Mouse (Mus musculus) liver, embryonic 12.5 days (tissue): ENCODE data around the gene Agl. TPM values are rescaled to one million over a fixed set of nuclear protein-coding genes. Genes with fewer than 3 reads are reported as not detected.
"Not testable (repeated sequence)": the region's sequence is repeated elsewhere in the genome, so short reads cannot be mapped to it uniquely, and the experiment has no call there.

Source experiments
- ATAC-seq: fragments of 200-750 bp; cut with Nextera tagmentation; 2 replicates; pipeline ENCODE4 v1.8.0; 2017; ENCODE audit warnings: moderate number of reproducible peaks, mild to moderate bottlenecking, moderate library complexity
- H3K27ac ChIP-seq: fragments of 300-500 bp; sonication (generic); 2 replicates; pipeline ENCODE4 v1.5.1; 2016; ENCODE audit warnings: mild to moderate bottlenecking
- H3K27me3 ChIP-seq: fragments of 300-500 bp; sonication (generic); replicated peaks from 2 replicates; pipeline ENCODE4 v1.6.1; 2016; ENCODE audit warnings: mild to moderate bottlenecking, moderate library complexity
- H3K36me3 ChIP-seq: fragments of 300-500 bp; sonication (generic); 2 replicates; pipeline ENCODE4 v1.6.1; 2016; ENCODE audit warnings: mild to moderate bottlenecking, moderate library complexity
- H3K4me1 ChIP-seq: fragments of 300-500 bp; sonication (generic); 2 replicates; pipeline ENCODE4 v1.6.1; 2016
- H3K4me2 ChIP-seq: fragments of 300-500 bp; sonication (generic); 2 replicates; pipeline ENCODE4 v1.6.1; 2016; ENCODE audit warnings: mild to moderate bottlenecking, moderate library complexity
- H3K4me3 ChIP-seq: fragments of 300-500 bp; sonication (generic); 2 replicates; pipeline ENCODE4 v1.5.1; 2016; ENCODE audit warnings: mild to moderate bottlenecking, moderate library complexity
- H3K9ac ChIP-seq: fragments of 300-500 bp; sonication (generic); 2 replicates; pipeline ENCODE4 v1.6.1; 2016; ENCODE audit warnings: mild to moderate bottlenecking, moderate library complexity
- H3K9me3 ChIP-seq: fragments of 300-500 bp; sonication (generic); replicated peaks from 2 replicates; pipeline ENCODE4 v1.6.1; 2016; ENCODE audit warnings: mild to moderate bottlenecking, moderate library complexity
- WGBS: fragments of 180-500 bp; shearing (Covaris S2); methylation state at CpG from one replicate; pipeline ENCODE4 v1.1.7; 2016; ENCODE audit not compliant: insufficient replicate concordance; 5-methylcytosine and 5-hydroxymethylcytosine counted together
- polyA plus RNA-seq: library from polyadenylated mRNA; unstranded; fragments of >200 nt; fragmentation: Nextera tagmentation; extraction: Ambion mirVana; gene quantifications from 2 replicates; pipeline ENCODE4 v1.2.1, GENCODE M21; 2016

Gene Agl
- polyA plus RNA-seq, 1 experiment from 2014 or later = 7.1 TPM

DNA sequence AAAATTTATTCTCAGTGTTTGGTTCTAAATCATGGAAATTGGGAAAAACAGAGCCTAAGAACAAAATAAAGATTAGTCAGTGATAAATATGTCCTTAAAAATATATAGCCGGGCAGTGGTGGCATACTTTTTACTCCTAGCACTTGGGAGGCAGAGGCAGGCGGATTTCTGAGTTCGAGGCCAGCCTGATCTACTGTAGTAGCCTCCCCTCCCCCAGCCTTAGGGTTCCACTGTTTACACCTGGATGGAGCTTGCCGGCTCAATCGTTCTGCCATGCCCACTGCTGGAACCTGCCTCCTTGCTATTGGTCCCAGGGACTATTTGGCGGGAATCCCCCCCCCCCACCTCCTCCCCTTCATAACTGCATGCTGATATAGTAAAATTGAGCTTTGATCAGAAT is 2.4 kb upstream of the Agl start:
- H3K4me1 ChIP-seq = peaks cover 21% of the 10 kb centered on the region
- H3K4me2 ChIP-seq, H3K9ac ChIP-seq, ATAC-seq, H3K27ac ChIP-seq, H3K36me3 ChIP-seq, H3K9me3 ChIP-seq, H3K4me3 ChIP-seq, H3K27me3 ChIP-seq: not testable (repeated sequence)
- WGBS = 72% methylated on average over 6 of the region's 6 CpGs

DNA sequence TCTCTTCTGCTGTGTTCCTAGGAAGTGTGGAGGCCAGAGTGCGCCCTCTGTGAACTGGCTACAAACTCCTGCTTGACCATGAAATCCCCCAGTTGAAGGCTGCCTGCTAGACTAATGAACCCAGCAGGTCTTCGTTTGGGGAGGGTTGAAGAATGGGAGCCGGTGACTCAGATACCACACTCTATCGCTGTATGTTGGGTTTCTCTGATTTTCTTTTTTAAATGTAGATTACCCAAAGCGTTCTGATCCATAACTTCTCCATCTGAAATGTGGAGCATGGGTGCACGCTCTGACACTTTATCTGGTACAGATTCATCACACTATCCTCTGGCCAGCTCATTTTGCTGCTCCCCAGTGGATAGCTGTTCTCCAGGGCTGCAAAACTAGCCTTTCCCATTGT is 1.3 kb upstream of the Agl start:
- no peak overlapping the region for H3K4me3 ChIP-seq
- H3K4me2 ChIP-seq = peak overlapping the region; percentile 92
- H3K9me3 ChIP-seq = no peaks in the 10 kb centered on the region
- H3K27ac ChIP-seq = no peak overlapping the region
- WGBS = 85% methylated on average over 6 of the region's 6 CpGs
- no peaks in the 10 kb centered on the region for H3K27me3 ChIP-seq
- H3K36me3 ChIP-seq = no peaks in the 10 kb centered on the region
- no peak for ATAC-seq
- H3K4me1 ChIP-seq = peaks cover 27% of the 10 kb centered on the region
- no peak overlapping the region for H3K9ac ChIP-seq

DNA sequence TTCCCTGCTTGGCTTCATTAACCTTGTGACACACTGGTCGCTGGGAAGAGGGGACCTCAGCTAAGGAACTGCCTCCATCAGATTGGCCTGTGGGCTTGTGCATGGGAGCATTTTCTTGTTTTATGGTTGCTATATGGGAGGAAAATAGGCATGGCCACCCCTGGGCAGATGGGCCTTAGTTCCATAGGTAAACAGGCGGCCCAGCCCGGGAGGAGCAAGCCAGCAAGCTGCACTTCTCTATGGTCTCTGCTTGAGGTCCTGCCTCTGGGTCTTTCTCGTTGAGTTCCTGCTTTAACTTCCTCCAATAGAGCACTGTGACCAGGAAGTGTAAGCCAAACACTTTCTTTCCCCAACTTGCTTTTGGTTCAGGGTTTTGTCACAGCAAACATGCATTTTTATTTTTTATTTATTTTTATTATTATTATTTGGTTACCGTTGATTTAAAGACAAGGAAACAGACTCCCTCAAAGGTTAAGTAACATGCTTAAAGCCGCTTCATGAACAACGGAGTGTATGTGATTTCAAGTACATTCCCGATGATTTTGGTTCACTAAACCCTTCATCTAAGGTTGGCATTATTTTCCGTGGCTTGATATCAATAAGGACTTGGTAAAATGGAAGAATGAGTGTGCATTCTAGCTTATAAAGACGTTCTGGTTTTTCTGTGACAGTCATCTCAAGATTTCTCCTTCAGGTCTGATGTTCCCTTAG is 696 bp upstream of the Agl start:
- peak overlapping the region; percentile 92 for H3K4me2 ChIP-seq
- no peaks in the 10 kb centered on the region for H3K27me3 ChIP-seq
- H3K27ac ChIP-seq = peak overlapping the region; percentile 79
- peak overlapping the region; percentile 84 for H3K9ac ChIP-seq
- no peaks in the 10 kb centered on the region for H3K9me3 ChIP-seq
- WGBS = 46% methylated on average over 10 of the region's 10 CpGs
- H3K4me3 ChIP-seq = peak overlapping the region; percentile 78
- ATAC-seq = peak; percentile 61
- peaks cover 27% of the 10 kb centered on the region for H3K4me1 ChIP-seq
- no peaks in the 10 kb centered on the region for H3K36me3 ChIP-seq

DNA sequence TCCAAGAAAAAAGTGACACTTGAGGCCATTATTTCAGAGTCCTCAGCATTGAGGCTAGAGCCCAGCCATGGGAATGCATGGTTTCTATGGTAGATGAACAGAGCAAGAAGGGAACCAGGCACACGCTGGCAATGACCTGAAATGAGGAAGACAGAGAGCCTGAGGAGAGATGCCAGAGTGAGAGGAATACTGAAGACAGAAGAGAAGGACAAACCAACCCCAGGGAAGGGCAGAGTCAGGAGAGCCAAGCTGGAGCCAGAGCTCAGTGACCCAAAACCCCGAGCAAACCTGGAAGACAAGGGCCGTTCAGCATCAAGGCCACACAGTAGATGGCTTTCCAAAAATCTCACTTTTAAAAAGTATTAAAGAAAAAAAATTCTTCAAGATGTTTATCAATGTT is 2.1 kb downstream of the Agl start:
- peaks cover 4% of the 10 kb centered on the region; the same call in 1 of the 2 replicates for H3K36me3 ChIP-seq
- no peak overlapping the region for H3K9ac ChIP-seq
- no peak for ATAC-seq
- peaks cover 33% of the 10 kb centered on the region for H3K4me1 ChIP-seq
- WGBS = 75% methylated on average over 3 of the region's 3 CpGs
- H3K9me3 ChIP-seq = no peaks in the 10 kb centered on the region
- no peak overlapping the region for H3K27ac ChIP-seq
- H3K27me3 ChIP-seq = no peaks in the 10 kb centered on the region
- no peak overlapping the region for H3K4me2 ChIP-seq
- no peak overlapping the region for H3K4me3 ChIP-seq

DNA sequence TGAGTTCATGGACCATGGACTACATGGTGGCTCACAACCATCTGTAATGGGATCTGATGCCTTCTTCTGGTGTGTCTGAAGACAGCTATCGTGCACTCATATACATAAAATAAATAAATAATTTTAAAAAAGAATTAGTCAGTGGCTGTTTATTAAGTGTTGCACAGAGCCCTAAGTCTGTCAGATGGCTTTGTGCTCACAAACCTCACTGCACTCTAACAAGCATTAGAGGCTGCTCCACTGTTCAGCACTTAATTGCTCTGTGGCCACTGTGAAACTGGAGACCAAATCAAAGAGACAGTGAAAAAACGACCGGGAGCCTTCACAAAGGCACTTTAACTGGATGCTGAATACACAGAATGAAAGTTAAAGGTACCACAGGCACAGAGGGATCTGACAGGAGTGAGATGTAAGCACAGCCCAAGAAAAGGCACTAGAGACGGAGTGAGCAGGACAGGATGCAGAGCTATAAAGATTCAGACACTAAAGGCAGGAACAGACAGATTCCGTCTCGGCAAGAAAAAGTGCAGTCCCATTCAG is 3.1 kb downstream of the Agl start:
- Histone ChIP-seq H3K9me3 (no peaks in the 10 kb centered on the region), H3K4me3 (no peak overlapping the region), H3K27ac (no peak overlapping the region), H3K4me2 (no peak overlapping the region), H3K4me1 (peaks cover 33% of the 10 kb centered on the region), H3K27me3 (no peaks in the 10 kb centered on the region), H3K36me3 (peaks cover 4% of the 10 kb centered on the region; the same call in 1 of the 2 replicates), H3K9ac (no peak overlapping the region)
- 74% methylated on average over 6 of the region's 6 CpGs for WGBS
- no peak for ATAC-seq

DNA sequence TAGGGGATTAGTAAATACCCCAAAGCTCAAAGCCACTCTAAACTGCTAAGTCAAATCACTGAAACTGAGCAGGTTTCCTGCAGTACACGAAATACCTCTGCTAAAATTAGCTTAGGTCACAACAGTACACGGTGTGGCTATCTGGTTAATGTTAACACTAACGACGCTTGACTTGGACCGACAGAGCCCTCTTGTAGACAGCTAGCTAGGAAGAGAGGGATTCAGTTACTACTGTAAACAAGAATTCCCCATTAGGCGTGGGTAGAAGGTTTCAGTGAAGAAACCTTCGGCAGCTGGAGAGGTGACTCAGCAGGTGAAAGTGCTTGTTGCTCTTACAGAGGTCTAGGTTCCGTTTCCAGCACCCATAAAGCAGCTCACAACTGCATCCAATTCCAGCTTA is 6.2 kb downstream of the Agl start:
- H3K4me3 ChIP-seq = no peak overlapping the region
- no peaks in the 10 kb centered on the region for H3K27me3 ChIP-seq
- H3K4me2 ChIP-seq = no peak overlapping the region
- H3K36me3 ChIP-seq = peaks cover 11% of the 10 kb centered on the region
- H3K27ac ChIP-seq = no peak overlapping the region
- H3K4me1 ChIP-seq = peaks cover 18% of the 10 kb centered on the region
- H3K9me3 ChIP-seq = no peaks in the 10 kb centered on the region
- WGBS = 56% methylated on average over 8 of the region's 8 CpGs
- H3K9ac ChIP-seq = no peak overlapping the region
- no peak for ATAC-seq

DNA sequence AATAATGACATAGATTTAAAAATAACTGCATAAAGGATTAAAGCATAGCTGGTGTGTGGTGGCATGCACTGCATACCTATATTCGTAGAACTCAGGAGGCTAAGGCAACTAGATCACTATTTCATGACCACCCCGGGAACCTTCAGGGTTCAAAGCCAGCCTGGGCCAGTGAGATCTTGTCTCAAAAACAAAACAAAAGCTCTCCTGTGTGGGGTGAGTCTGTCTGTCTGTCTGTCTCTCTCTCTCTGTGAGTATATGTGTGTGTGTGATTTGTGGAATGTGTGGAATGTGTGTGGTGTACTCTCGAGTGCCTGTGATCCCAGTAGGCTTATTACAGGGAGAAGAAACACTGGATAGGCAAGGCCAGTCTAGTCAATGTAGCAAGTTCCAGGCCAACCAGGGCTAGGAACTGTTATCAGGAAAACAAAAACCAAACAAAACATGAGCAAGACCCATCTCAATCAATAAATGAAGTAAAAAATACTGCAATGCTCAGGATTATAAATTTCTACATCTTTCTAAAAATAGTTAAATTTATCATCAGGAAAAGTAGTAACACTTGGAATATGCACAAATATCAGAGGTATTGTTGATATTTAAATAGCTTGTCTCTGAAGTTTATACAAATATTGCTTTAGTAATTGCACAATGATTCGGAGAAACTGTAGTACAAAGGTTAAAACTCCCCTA is 9.0 kb downstream of the Agl start:
- Histone ChIP-seq H3K4me2 (no peak overlapping the region), H3K4me3 (no peak overlapping the region), H3K9me3 (no peaks in the 10 kb centered on the region), H3K36me3 (peaks cover 16% of the 10 kb centered on the region), H3K27me3 (no peaks in the 10 kb centered on the region), H3K9ac (no peak overlapping the region), H3K27ac (peak overlapping the region; percentile 48; the same call in 1 of the 2 replicates), H3K4me1 (peaks cover 6% of the 10 kb centered on the region)
- no peak for ATAC-seq
- 67% methylated on average over 4 of the region's 4 CpGs for WGBS

DNA sequence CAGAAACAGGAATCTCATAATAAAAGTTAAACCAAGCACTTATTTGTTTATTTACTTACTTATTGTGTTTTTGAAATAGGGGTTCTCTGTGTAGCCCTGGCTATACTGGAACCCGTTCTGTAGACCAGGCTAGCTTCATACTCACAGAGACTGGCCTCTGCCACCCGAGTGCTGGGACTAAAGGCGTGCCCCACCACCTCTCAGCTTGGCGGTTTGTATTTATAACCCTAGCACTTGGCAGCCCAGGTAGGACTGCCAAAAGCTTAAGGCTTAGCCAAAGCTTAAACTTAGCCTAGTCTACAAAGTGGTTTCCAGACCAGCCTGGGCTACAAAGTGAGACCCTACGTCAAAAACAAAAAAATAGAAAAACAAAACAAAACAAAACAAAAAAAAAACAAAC is 19.1 kb downstream of the Agl start:
- H3K36me3 ChIP-seq = peaks cover 66% of the 10 kb centered on the region
- no peak overlapping the region for H3K9ac ChIP-seq
- peaks cover 8% of the 10 kb centered on the region for H3K4me1 ChIP-seq
- no peaks in the 10 kb centered on the region for H3K9me3 ChIP-seq
- 76% methylated on average over 5 of the region's 5 CpGs for WGBS
- no peak overlapping the region for H3K27ac ChIP-seq
- H3K4me2 ChIP-seq = no peak overlapping the region
- H3K27me3 ChIP-seq = no peaks in the 10 kb centered on the region
- H3K4me3 ChIP-seq = no peak overlapping the region
- no peak for ATAC-seq

DNA sequence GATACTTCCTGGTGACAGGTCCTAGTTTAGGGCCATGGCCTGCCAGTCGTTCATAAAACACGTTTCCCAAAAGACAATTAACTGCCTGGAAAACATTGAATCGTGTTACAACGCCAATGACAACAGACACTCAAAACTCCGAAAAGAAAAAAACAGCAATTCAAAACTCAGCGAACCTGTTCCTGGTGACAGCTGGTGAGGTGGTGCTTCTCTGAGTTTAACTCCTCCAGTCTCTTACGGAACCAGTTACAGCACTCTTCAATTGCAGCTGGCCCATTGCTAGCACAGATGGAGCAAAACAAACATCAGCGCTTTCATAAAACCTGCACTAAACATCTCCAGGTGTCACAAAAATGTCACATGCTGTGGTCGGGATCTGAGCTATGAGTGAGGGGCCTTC is 21.4 kb downstream of the Agl start:
- ATAC-seq = no peak
- Histone ChIP-seq H3K27me3 (no peaks in the 10 kb centered on the region), H3K27ac (no peak overlapping the region), H3K9ac (no peak overlapping the region), H3K4me1 (peaks cover 8% of the 10 kb centered on the region), H3K36me3 (peaks cover 67% of the 10 kb centered on the region), H3K4me3 (no peak overlapping the region), H3K4me2 (no peak overlapping the region), H3K9me3 (no peaks in the 10 kb centered on the region)
- WGBS = 85% methylated on average over 9 of the region's 9 CpGs

DNA sequence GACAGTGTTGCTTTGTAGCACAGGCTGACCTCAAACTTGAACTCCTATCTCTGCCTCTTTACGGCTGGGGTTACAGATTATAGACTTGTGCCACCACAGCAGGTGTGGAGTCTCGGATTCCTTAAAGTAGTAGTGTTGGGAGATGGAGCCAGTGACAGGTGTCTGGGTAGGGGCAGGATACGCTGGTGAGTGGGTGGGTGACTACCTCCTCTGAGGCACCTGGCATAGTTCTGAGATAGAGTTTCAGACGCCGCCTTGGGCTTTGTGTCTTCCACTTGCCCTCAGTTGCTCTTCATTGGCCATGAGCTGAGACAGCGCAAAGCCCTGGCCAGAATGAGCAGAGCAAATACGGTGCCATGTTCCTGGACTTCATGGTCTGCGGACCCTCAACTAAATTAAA is 22.1 kb downstream of the Agl start:
- Histone ChIP-seq H3K4me3 (no peak overlapping the region), H3K27ac (no peak overlapping the region), H3K4me1 (peaks cover 8% of the 10 kb centered on the region), H3K36me3 (peaks cover 68% of the 10 kb centered on the region), H3K9me3 (no peaks in the 10 kb centered on the region), H3K9ac (no peak overlapping the region), H3K27me3 (no peaks in the 10 kb centered on the region), H3K4me2 (no peak overlapping the region)
- WGBS = 79% methylated on average over 8 of the region's 8 CpGs
- ATAC-seq = no peak

DNA sequence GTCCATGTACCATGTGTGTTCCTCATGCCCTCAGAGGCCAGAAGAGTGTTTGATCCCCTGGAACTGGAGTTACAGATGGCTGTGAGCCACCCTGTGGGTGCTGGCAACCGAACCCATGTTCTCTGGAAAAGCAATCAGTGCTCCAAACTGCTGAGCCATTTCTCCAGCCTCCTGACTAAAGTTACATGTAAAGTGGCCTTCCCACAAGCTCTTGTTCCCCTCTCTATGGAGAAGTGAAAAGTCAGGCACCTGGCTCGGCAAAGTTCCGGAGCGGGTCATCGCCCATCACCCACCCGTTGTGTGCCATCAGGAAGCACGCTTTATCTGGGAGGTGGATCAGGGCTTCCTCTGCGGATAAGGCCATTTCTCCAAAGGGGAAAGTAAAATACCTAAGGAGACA is 23.2 kb downstream of the Agl start:
- WGBS = 91% methylated on average over 8 of the region's 8 CpGs
- peaks cover 66% of the 10 kb centered on the region for H3K36me3 ChIP-seq
- H3K4me2 ChIP-seq = no peak overlapping the region
- H3K4me1 ChIP-seq = peaks cover 8% of the 10 kb centered on the region
- H3K27me3 ChIP-seq = no peaks in the 10 kb centered on the region
- no peak overlapping the region for H3K9ac ChIP-seq
- no peak overlapping the region for H3K27ac ChIP-seq
- H3K9me3 ChIP-seq = no peaks in the 10 kb centered on the region
- no peak overlapping the region for H3K4me3 ChIP-seq
- no peak for ATAC-seq

DNA sequence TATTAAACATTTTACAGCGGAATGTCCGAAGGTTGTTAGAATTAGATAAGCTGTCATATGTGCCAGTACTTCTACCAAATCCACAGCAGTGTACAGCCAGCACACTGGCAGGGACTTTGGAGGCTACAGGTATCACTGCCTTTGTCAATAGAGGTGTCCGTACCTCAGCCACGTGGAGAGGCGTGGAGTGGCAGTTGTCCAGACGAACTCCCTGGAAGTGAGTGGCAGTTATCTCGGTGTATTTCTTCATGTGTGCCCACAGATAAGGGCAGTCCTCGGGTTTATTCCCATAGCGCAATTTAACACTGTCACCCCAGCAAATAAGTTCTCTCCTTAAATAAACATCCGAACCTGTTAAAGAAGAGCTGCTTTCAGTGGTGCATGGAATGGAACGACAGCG is 23.7 kb downstream of the Agl start:
- Histone ChIP-seq H3K9ac (no peak overlapping the region), H3K36me3 (peaks cover 64% of the 10 kb centered on the region), H3K4me2 (no peak overlapping the region), H3K27me3 (no peaks in the 10 kb centered on the region), H3K27ac (no peak overlapping the region), H3K4me1 (peaks cover 8% of the 10 kb centered on the region), H3K4me3 (no peak overlapping the region), H3K9me3 (no peaks in the 10 kb centered on the region)
- WGBS = 48% methylated on average over 12 of the region's 12 CpGs
- ATAC-seq = no peak
